Mouse (Mus musculus) spleen, embryonic (tissue): ENCODE measurements around the gene Skint11.
"Not testable (repeated sequence)": the region's sequence is repeated elsewhere in the genome, so short reads cannot be mapped to it uniquely, and the experiment has no call there.

Experiments used
- CTCF ChIA-PET: fragments of 350-600 bp; sonication (Branson Sonifier 250); formaldehyde crosslinking; loops from one replicate; lab custom pipeline; 2022; lab: Charles Lee

The Skint11 gene

DNA sequence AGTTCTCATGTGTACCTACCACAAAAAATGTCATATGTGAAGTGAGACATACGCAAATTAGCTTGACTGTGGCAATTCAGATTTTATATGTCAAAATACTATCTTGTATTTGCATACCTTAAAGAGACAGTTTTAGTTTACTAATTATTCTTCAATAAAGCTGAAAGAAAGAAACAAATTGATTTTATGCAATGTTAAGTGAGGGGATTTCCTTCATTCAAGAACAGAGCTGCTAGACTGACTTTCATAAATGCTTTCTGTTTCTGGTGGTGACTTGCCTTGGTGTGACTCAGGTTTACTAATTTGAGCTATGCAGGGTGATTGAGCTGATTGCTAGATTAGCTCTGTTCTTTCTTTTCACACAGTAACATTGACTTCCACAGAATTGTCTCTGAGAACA, at the start of gene Skint11:
TSS of gene Skint11 (plus strand) at position 301 of the 400 bp plus-strand sequence.
- CTCF ChIA-PET, result no interaction called here

DNA sequence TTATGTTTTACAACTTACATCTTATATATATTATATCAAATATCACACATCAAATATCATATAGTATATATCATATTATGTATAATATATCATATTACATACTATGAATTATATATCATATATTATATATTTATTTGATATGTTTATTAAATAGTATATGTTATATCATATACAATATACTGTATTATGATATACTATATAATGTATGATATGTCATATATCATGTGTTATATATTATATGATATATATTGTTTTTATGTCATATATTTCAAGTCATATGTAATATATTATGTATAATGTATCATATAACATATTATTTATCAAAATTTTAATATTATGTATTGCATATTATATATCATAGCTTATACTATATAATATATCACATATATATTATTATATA, 2.0 kb upstream of the Skint11 start:
- CTCF ChIA-PET, result no interaction called here

DNA sequence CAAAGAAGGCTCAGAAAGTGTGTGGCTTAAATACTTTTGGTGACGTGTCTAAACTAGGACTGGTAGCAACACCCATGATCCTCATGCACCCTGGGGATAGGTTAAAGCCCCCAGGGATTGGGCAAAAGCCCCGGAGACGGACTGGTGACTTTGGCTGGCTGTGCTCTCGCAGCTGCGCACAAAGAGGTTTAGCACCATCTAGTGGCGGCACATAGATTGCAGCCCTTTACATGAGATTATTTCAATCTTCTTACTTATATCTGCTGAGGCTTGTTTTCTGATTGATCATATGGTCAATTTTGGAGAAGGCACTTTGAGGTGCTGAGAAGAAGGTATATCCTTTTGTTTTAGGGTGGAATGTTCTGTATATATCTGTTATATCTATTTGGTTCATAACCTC, 9.7 kb downstream of the Skint11 start:
- CTCF ChIA-PET, result not testable (repeated sequence)

DNA sequence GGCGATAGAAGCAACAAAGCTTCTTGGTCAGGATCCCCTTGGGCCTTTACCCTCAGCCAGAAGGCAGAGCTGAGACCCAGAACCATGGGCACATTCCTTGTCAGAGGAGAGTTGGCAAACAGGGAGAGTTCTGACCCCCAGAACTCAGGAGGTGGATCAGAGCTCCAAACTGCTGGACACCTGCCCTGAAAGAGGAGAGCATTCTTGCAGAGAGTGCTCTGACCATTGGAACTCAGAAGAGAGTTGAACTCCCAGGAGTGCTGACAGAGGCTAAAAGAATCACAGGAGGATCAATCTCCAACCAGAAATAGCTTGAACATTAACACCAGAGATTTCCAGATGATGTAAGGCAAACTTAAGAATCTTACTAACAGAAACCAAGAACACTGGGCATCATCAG, 93.7 kb downstream of the Skint11 start:
- CTCF ChIA-PET, result not testable (repeated sequence)
